Mouse (Mus musculus): ENCODE results near the gene Cyb561d2.

Gene Cyb561d2

DNA sequence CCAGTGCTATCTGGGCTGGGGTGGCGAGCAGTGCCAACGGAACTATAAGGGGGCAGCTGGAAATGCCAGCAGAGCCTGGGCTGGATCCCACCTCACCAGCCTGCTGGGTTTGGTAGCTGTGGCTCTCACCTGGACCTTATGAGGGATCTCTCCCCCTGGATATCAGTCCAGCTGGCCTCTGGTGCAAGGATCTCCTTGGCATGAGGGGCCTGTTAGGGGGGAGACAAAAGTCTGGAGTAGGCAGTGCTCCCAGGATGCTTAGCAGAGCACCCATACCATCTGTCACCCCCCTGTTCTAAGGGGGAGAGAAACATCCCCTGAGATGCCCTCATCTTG is 30.3 kb upstream of the Cyb561d2 start:
- in situ Hi-C loops (cut with MboI; ENCODE audit: unreplicated experiment in 2 of 2), result loop anchor here in 1 of 2 experiments (25.0 kb wide), 1 partner anchor 1385 kb away; the partner anchor contains the start of gene Ppm1m

DNA sequence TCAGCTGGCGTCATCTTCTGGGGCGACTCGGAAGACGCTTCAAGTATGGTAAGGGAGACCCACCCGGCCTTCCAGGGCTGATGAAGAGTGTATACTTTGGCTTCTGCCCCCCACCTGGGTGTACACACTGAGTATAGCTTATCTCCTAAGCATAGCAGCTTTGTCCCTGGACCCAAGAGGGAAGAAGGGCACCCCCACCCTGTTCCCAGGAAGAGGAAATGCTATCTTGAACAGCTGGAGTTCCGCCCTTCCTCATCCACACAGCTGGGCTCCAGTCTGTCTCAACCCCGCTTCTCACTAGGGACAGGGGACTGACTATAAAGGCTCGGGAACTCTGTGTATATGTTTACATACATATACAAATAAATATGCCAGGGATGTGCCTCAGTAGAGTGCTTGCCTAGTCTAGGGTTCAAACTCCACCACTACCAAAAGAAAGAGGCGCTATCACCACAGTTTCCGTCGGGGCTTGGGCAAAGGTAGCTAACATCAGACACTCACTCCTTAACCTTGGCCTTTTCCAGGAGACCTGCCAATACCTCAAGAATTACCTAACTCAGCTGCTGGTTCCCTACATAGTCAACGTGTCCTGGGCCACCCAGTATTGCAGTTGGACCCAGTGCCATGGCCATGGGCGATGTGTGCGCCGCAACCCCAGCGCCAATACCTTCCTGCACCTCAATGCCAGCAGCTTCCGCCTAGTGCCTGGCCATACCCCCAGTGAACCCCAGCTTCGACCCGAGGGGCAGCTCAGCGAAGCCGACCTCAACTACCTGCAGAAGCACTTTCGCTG is 29.7 kb upstream of the Cyb561d2 start:
- in situ Hi-C loops (cut with MboI; ENCODE audit: unreplicated experiment in 2 of 2), result loop anchor here in 1 of 2 experiments (25.0 kb wide), 1 partner anchor 1384 kb away; the partner anchor contains the start of gene Ppm1m

GRCm38 (mm10) chr9:107570845-107571244 is 28.9 kb upstream of the Cyb561d2 start:
- in situ Hi-C loops (cut with MboI; ENCODE audit: unreplicated experiment in 2 of 2), result loop anchor here in 1 of 2 experiments (25.0 kb wide), 1 partner anchor 1384 kb away; the partner anchor contains the start of gene Ppm1m

- in situ Hi-C loops (cut with MboI; ENCODE audit: unreplicated experiment in 2 of 2), result loop anchor here in 1 of 2 experiments (25.0 kb wide), 1 partner anchor 1383 kb away; the partner anchor contains the start of gene Ppm1m
Measured at GRCm38 (mm10) chr9:107570016-107570415, 28.0 kb upstream of the Cyb561d2 start.

DNA sequence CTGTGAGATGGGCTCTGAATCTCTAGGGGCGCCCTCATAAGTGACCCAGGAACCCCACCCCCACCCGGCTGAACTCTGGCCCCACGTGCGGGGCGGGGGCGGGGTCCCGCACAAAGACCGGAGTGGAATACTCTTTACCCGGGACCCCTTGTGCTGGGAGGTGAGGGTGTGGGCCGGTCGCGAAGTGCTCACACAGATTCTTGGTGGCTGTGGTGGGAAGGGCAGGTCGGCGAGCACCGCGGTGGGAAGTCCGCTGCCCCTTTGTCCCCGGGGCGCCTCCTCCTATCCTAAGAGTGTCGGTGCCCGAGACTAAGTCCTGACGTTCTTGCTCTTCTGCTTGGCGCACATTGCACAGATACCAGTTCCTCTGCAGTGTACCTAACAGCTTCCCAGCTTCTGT is 27.3 kb upstream of the Cyb561d2 start:
- in situ Hi-C loops (cut with MboI; ENCODE audit: unreplicated experiment in 2 of 2), result loop anchor here in 1 of 2 experiments (25.0 kb wide), 1 partner anchor 1382 kb away; the partner anchor contains the start of gene Ppm1m

GRCm38 (mm10) chr9:107568331-107569261 is 26.6 kb upstream of the Cyb561d2 start:
- in situ Hi-C loops (cut with MboI; ENCODE audit: unreplicated experiment in 2 of 2), result loop anchor here in 1 of 2 experiments (25.0 kb wide), 1 partner anchor 1381 kb away; the partner anchor contains the start of gene Ppm1m

DNA sequence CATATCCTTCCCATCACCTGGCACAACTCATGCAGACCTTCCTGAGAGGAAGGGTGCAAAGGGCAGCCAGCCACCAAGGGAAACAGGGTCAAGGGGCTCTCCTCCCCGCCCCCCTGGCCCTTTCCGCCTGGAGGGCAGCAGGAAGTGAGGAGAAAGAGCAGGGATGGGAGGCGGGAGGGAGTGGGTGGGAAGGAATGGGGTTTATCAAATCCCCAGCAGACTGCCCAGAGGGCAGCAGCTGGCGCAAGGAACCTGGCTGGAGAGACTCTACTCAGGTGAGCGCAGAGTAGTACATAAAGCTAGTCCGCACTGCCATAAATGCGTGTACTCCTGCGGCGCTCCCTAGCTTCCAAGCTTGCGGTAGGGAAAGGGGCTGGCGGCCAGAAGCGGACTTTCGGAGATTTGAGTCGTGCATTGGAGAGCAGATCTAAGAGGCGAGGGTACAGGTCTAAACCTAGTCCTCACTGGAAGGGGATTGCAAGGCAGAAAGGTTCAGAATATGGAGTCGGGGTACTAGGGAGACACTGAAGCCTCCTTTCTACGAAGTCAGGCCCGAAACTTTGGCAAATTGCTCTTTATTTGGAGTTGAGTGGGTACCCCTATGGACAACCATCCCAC is 25.8 kb upstream of the Cyb561d2 start, which contains the start of gene Hyal2:
TSS of gene Hyal2 (plus strand) at position 244 of the 618 bp plus-strand sequence.
- in situ Hi-C loops (cut with MboI; ENCODE audit: unreplicated experiment in 2 of 2), result loop anchor here in 1 of 2 experiments (25.0 kb wide), 1 partner anchor 1381 kb away; the partner anchor contains the start of gene Ppm1m

DNA sequence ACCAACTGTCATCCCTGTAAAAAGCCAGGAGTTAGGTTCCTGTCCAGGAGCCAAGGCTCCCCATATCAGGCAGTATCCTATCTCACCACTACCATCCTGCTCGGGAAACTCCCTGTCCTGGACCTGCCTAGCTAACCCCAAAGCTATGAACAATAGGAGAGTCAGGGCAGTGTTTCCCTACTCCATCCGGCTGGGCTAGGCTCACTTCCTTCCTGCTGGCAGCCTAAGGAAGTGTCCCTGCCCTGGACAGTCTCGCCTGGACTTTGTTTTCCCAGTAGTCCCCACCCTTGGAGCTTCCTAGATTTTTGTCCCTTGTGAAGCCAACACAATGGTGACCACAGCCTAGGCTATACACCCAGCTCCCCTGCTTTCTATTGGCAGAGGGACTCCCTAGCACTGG is 24.9 kb upstream of the Cyb561d2 start:
- in situ Hi-C loops (cut with MboI; ENCODE audit: unreplicated experiment in 2 of 2), result loop anchor here in 1 of 2 experiments (25.0 kb wide), 1 partner anchor 1380 kb away; the partner anchor contains the start of gene Ppm1m

GRCm38 (mm10) chr9:107566041-107566709 is 24.2 kb upstream of the Cyb561d2 start:
- in situ Hi-C loops (cut with MboI; ENCODE audit: unreplicated experiment in 2 of 2), result loop anchor here in 1 of 2 experiments (25.0 kb wide), 1 partner anchor 1379 kb away; the partner anchor contains the start of gene Ppm1m

GRCm38 (mm10) chr9:107565556-107565955 is 23.6 kb upstream of the Cyb561d2 start:
- in situ Hi-C loops (cut with MboI; ENCODE audit: unreplicated experiment in 2 of 2), result loop anchor here in 1 of 2 experiments (25.0 kb wide), 1 partner anchor 1378 kb away; the partner anchor contains the start of gene Ppm1m

DNA sequence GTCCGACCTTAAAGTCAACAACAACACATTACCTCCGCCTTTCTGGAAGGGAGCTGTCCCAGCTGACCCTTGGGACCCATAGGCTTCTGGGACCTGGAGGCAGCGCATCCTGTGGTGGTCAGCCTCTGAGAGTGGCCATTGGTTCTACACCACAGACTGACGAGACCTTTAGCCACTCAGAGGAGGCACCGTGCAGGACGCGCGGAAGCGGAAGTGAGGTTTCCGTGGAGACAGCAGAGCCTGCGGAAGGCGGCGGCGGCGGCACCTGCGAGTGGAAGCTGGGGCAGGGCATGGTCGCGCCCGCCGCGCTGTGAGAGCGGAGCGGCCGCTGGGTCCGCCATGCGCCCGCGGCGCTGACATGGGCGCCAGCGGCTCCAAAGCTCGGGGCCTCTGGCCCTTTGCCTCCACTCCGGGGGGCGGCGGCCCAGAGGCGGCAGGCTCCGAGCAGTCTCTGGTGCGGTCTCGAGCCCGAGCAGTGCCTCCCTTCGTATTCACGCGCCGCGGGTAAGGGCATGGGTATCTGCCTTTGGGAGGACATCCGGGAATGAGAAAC is 21.1 kb upstream of the Cyb561d2 start, which contains the start of gene Tusc2:
TSS of gene Tusc2 (plus strand) at position 227 of the 553 bp plus-strand sequence.
- in situ Hi-C loops (cut with MboI; ENCODE audit: unreplicated experiment in 2 of 2), result loop anchor here in 1 of 2 experiments (25.0 kb wide), 1 partner anchor 1376 kb away; the partner anchor contains the start of gene Ppm1m

DNA sequence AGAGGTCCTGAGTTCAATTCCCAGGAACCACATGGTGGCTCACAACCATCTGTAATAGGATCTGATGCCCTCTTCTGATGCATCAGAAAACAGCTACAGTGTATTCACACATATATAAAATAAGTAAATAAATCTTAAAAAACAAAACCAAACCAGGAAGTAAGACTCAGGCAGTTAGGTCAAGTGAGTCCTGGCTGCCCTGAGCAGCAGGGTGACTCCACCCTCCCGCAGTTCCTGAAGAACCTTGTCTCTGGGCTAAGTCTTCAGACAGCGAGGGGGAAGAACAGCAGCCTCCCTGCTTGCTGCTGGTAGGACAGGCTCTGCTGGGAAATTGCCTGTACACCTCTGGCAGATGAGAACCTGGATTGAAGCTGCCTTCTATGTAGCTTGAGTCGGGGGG is 14.4 kb upstream of the Cyb561d2 start:
- in situ Hi-C loops (cut with MboI; ENCODE audit: unreplicated experiment in 2 of 2), result loop anchor here in 1 of 2 experiments (25.0 kb wide), 1 partner anchor 1369 kb away; the partner anchor contains the start of gene Ppm1m

DNA sequence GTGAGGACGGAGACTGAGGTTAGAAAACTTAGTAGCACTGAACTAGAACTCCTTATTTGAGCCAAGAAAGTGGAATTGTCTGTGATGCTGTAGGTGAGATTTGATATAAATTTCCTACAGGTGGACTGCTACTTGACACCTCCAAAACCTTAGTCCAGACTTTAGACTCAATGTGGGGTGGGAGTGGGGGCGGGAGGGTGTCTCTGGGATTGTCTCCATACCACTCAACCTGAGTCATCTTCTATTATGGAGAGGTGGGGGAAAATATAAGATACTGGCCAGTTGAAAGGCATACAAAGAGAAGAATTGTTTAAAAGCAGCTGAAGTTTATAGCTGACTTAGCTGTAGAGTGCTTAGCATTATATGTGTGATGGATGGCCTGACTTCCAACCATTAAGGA is 13.7 kb upstream of the Cyb561d2 start:
- in situ Hi-C loops (cut with MboI; ENCODE audit: unreplicated experiment in 2 of 2), result loop anchor here in 1 of 2 experiments (25.0 kb wide), 1 partner anchor 1368 kb away; the partner anchor contains the start of gene Ppm1m

GRCm38 (mm10) chr9:107555031-107555457 is 13.1 kb upstream of the Cyb561d2 start:
- in situ Hi-C loops (cut with MboI; ENCODE audit: unreplicated experiment in 2 of 2), result loop anchor here in 1 of 2 experiments (25.0 kb wide), 1 partner anchor 1368 kb away; the partner anchor contains the start of gene Ppm1m

GRCm38 (mm10) chr9:107554319-107554825 is 12.4 kb upstream of the Cyb561d2 start:
- in situ Hi-C loops (cut with MboI; ENCODE audit: unreplicated experiment in 2 of 2), result loop anchor here in 1 of 2 experiments (25.0 kb wide), 1 partner anchor 1367 kb away; the partner anchor contains the start of gene Ppm1m

- in situ Hi-C loops (cut with MboI; ENCODE audit: unreplicated experiment in 2 of 2), result loop anchor here in 1 of 2 experiments (25.0 kb wide), 1 partner anchor 1366 kb away; the partner anchor contains the start of gene Ppm1m
Measured at GRCm38 (mm10) chr9:107553541-107554318, 11.7 kb upstream of the Cyb561d2 start.
